Mouse (Mus musculus): ENCODE measurements around the gene Polr2h. TPM values are rescaled to one million over a fixed set of nuclear protein-coding genes. Genes with fewer than 3 reads are reported as not detected.

The Polr2h gene
- polyA plus RNA-seq, 1 experiment from 2014 or later = 127 TPM

GRCm38 (mm10) chr16:20705786-20706185, 11.7 kb upstream of the Polr2h start:
- WGBS = 67% methylated on average over 3 of the region's 3 CpGs
- Histone ChIP-seq H3K9me3 (ENCODE audit: control insufficient read depth, low read length) (no peaks in the 10 kb centered on the region), H3K4me3 (ENCODE audit: low read depth, low read length) (no peak overlapping the region), H3K36me3 (ENCODE audit: control insufficient read depth, insufficient read depth, low read length) (peaks cover 14% of the 10 kb centered on the region), H3K4me2 (peak overlapping the region; percentile 6; the same call in 1 of the 2 replicates), H3K27ac (ENCODE audit: low read depth, low read length) (peak overlapping the region; percentile 91), H3K9ac (ENCODE audit: low read depth, low read length) (peak overlapping the region; percentile 30; the same call in 1 of the 2 replicates), H3K27me3 (replicated peaks; ENCODE audit: control insufficient read depth, insufficient read depth, low read length) (no peaks in the 10 kb centered on the region), H3K4me1 (replicated peaks; ENCODE audit: control insufficient read depth, insufficient read depth, low read length) (peaks cover 63% of the 10 kb centered on the region)
- DNase-seq (ENCODE audit: low spot score) (no peak), ATAC-seq (replicated peaks; ENCODE audit: low FRiP score) (no peak)

DNA sequence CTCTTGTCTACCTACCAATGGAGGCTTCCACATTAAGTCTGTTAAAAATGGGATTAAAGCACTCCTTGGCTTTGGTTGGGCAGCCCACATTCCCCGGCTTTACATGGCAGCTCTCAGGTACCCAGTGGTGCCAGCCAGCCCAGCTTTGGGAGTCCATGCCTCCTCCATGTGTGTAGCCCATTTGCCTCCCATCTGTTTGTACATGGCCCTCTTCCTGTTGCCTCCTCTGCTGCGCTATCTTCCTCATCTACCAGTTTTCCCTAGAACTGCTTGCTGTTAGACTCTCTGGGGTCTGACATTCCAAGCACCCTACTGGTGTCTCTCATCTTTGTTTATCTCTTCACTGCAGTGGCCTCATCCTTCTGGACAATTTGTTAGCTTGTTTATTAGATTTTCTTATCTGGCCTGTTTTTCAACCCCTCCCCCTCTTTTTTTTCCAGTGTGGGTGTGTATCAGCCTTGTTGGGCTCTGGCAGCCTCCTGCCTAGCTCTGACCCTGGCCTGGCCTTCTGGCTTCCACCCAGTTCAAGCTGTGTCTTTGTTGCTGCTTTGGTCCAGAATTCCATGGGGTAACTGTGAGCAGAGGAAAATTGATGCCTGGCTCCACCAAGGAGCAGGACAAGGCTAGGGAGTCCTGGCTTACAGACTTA, 10.9 kb upstream of the Polr2h start:
- H3K27me3 ChIP-seq (replicated peaks; ENCODE audit: control insufficient read depth, insufficient read depth, low read length) = no peaks in the 10 kb centered on the region
- peak overlapping the region; percentile 91 for H3K27ac ChIP-seq (ENCODE audit: low read depth, low read length)
- no peak overlapping the region for H3K4me3 ChIP-seq (ENCODE audit: low read depth, low read length)
- peak overlapping the region; percentile 39; the same call in 1 of the 2 replicates for H3K9ac ChIP-seq (ENCODE audit: low read depth, low read length)
- H3K36me3 ChIP-seq (ENCODE audit: control insufficient read depth, insufficient read depth, low read length) = peaks cover 14% of the 10 kb centered on the region
- no peaks in the 10 kb centered on the region for H3K9me3 ChIP-seq (ENCODE audit: control insufficient read depth, low read length)
- 67% methylated on average over 2 of the region's 2 CpGs for WGBS
- no peak for DNase-seq (ENCODE audit: low spot score)
- ATAC-seq (replicated peaks; ENCODE audit: low FRiP score) = peak; percentile 30; the same call in 1 of the 2 replicates
- peak overlapping the region; percentile 30; the same call in 1 of the 2 replicates for H3K4me2 ChIP-seq
- H3K4me1 ChIP-seq (replicated peaks; ENCODE audit: control insufficient read depth, insufficient read depth, low read length) = peaks cover 62% of the 10 kb centered on the region

DNA sequence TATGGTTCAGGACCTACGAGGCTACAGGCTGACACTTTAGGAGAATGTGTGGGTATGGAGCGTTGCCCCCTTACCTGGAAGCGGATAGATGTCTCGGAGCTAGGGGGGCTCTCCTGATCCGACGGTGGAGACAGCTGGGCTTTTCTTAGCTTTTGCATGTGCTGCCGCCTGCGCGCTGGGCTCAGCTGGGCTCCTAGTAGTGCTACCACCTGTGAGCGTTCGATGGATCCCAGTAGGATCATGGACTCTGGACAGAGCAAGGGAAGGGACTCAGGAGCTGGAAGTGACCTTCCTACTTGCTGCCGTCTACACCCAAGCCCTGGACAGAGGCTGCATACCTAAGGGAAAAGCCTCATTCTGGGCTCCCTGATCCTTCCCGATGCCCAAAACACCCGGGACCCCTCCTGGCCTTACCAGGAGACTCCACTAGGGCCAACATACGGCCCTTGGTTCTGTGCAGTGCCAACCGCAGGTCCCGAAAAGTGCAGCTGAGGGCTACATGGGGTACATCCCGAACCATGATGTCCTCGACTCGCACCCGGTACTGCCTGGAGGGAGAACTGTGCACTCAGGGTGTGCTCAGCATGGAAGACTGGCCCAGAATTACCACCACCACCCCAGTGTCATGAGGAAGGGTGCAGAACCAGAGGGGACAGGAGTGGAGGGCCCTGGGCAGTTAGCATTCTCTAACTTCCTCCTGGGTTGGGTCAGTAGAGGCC, 9.1 kb upstream of the Polr2h start:
- Histone ChIP-seq H3K27ac (ENCODE audit: low read depth, low read length) (no peak overlapping the region), H3K9ac (ENCODE audit: low read depth, low read length) (no peak overlapping the region), H3K4me3 (ENCODE audit: low read depth, low read length) (no peak overlapping the region), H3K4me1 (replicated peaks; ENCODE audit: control insufficient read depth, insufficient read depth, low read length) (peaks cover 56% of the 10 kb centered on the region), H3K9me3 (ENCODE audit: control insufficient read depth, low read length) (no peaks in the 10 kb centered on the region), H3K27me3 (replicated peaks; ENCODE audit: control insufficient read depth, insufficient read depth, low read length) (no peaks in the 10 kb centered on the region), H3K36me3 (ENCODE audit: control insufficient read depth, insufficient read depth, low read length) (peaks cover 17% of the 10 kb centered on the region), H3K4me2 (no peak overlapping the region)
- DNase-seq (ENCODE audit: low spot score) (no peak), ATAC-seq (replicated peaks; ENCODE audit: low FRiP score) (no peak)
- WGBS = 92% methylated on average over 21 of the region's 21 CpGs

GRCm38 (mm10) chr16:20708939-20709734, 8.3 kb upstream of the Polr2h start:
- Histone ChIP-seq H3K4me2 (no peak overlapping the region), H3K9ac (ENCODE audit: low read depth, low read length) (no peak overlapping the region), H3K4me1 (replicated peaks; ENCODE audit: control insufficient read depth, insufficient read depth, low read length) (peaks cover 57% of the 10 kb centered on the region), H3K36me3 (ENCODE audit: control insufficient read depth, insufficient read depth, low read length) (peaks cover 17% of the 10 kb centered on the region), H3K9me3 (ENCODE audit: control insufficient read depth, low read length) (no peaks in the 10 kb centered on the region), H3K27ac (ENCODE audit: low read depth, low read length) (no peak overlapping the region), H3K27me3 (replicated peaks; ENCODE audit: control insufficient read depth, insufficient read depth, low read length) (no peaks in the 10 kb centered on the region), H3K4me3 (ENCODE audit: low read depth, low read length) (no peak overlapping the region)
- peak; percentile 63 for DNase-seq (ENCODE audit: low spot score)
- ATAC-seq (replicated peaks; ENCODE audit: low FRiP score) = no peak
- 71% methylated on average over 19 of the region's 19 CpGs for WGBS

DNA sequence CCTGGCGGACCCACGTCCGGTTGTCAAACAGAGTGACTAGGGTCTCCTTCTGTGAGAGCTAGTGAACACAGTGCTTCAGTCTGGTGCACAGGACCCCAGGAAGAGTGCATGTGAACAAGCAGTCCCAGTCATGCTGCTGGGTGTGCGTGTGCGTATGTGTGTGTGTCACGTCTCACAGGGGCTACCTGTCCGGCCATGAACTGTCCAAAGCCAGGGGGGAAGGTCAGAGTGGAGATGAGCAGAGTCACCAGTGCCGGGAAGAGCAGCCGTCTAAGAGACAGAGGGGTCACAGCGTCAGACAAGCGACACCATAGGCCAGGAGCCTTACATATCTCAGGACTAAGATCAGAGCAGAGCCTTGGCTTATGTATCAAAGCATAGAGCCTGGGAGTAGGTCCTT, 7.1 kb upstream of the Polr2h start:
- no peaks in the 10 kb centered on the region for H3K9me3 ChIP-seq (ENCODE audit: control insufficient read depth, low read length)
- no peak overlapping the region for H3K9ac ChIP-seq (ENCODE audit: low read depth, low read length)
- peaks cover 56% of the 10 kb centered on the region for H3K4me1 ChIP-seq (replicated peaks; ENCODE audit: control insufficient read depth, insufficient read depth, low read length)
- no peak for ATAC-seq (replicated peaks; ENCODE audit: low FRiP score)
- 88% methylated on average over 11 of the region's 11 CpGs for WGBS
- no peak for DNase-seq (ENCODE audit: low spot score)
- no peak overlapping the region for H3K27ac ChIP-seq (ENCODE audit: low read depth, low read length)
- no peak overlapping the region for H3K4me3 ChIP-seq (ENCODE audit: low read depth, low read length)
- no peak overlapping the region for H3K4me2 ChIP-seq
- H3K27me3 ChIP-seq (replicated peaks; ENCODE audit: control insufficient read depth, insufficient read depth, low read length) = no peaks in the 10 kb centered on the region
- H3K36me3 ChIP-seq (ENCODE audit: control insufficient read depth, insufficient read depth, low read length) = peaks cover 15% of the 10 kb centered on the region

GRCm38 (mm10) chr16:20710810-20711209, 6.7 kb upstream of the Polr2h start:
- DNase-seq (ENCODE audit: low spot score) (no peak), ATAC-seq (replicated peaks; ENCODE audit: low FRiP score) (no peak)
- H3K9ac ChIP-seq (ENCODE audit: low read depth, low read length) = no peak overlapping the region
- no peaks in the 10 kb centered on the region for H3K27me3 ChIP-seq (replicated peaks; ENCODE audit: control insufficient read depth, insufficient read depth, low read length)
- peaks cover 54% of the 10 kb centered on the region for H3K4me1 ChIP-seq (replicated peaks; ENCODE audit: control insufficient read depth, insufficient read depth, low read length)
- H3K27ac ChIP-seq (ENCODE audit: low read depth, low read length) = no peak overlapping the region
- H3K36me3 ChIP-seq (ENCODE audit: control insufficient read depth, insufficient read depth, low read length) = peaks cover 15% of the 10 kb centered on the region
- no peak overlapping the region for H3K4me2 ChIP-seq
- H3K4me3 ChIP-seq (ENCODE audit: low read depth, low read length) = no peak overlapping the region
- 64% methylated on average over 4 of the region's 4 CpGs for WGBS
- H3K9me3 ChIP-seq (ENCODE audit: control insufficient read depth, low read length) = no peaks in the 10 kb centered on the region

GRCm38 (mm10) chr16:20712190-20712589, 5.3 kb upstream of the Polr2h start:
- Histone ChIP-seq H3K36me3 (ENCODE audit: control insufficient read depth, insufficient read depth, low read length) (peaks cover 13% of the 10 kb centered on the region; the same call in 1 of the 2 replicates), H3K27ac (ENCODE audit: low read depth, low read length) (no peak overlapping the region), H3K27me3 (replicated peaks; ENCODE audit: control insufficient read depth, insufficient read depth, low read length) (no peaks in the 10 kb centered on the region), H3K9me3 (ENCODE audit: control insufficient read depth, low read length) (no peaks in the 10 kb centered on the region), H3K4me3 (ENCODE audit: low read depth, low read length) (0 out of 2 replicates have a peak overlapping the region, but pooled peaks have one; percentile 22), H3K4me2 (peak overlapping the region; percentile 94), H3K4me1 (replicated peaks; ENCODE audit: control insufficient read depth, insufficient read depth, low read length) (peaks cover 42% of the 10 kb centered on the region), H3K9ac (ENCODE audit: low read depth, low read length) (no peak overlapping the region; the same call in 1 of the 2 replicates)
- WGBS = 76% methylated on average over 9 of the region's 9 CpGs
- ATAC-seq (replicated peaks; ENCODE audit: low FRiP score) = no peak
- no peak for DNase-seq (ENCODE audit: low spot score)

GRCm38 (mm10) chr16:20712889-20713288, 4.6 kb upstream of the Polr2h start:
- Histone ChIP-seq H3K4me3 (ENCODE audit: low read depth, low read length) (peak overlapping the region; percentile 22), H3K27me3 (replicated peaks; ENCODE audit: control insufficient read depth, insufficient read depth, low read length) (no peaks in the 10 kb centered on the region), H3K27ac (ENCODE audit: low read depth, low read length) (peak overlapping the region; percentile 68), H3K9me3 (ENCODE audit: control insufficient read depth, low read length) (no peaks in the 10 kb centered on the region), H3K36me3 (ENCODE audit: control insufficient read depth, insufficient read depth, low read length) (peaks cover 12% of the 10 kb centered on the region; the same call in 1 of the 2 replicates), H3K9ac (ENCODE audit: low read depth, low read length) (peak overlapping the region; percentile 22; the same call in 1 of the 2 replicates), H3K4me2 (peak overlapping the region; percentile 94), H3K4me1 (replicated peaks; ENCODE audit: control insufficient read depth, insufficient read depth, low read length) (peaks cover 36% of the 10 kb centered on the region)
- DNase-seq (ENCODE audit: low spot score) (no peak), ATAC-seq (replicated peaks; ENCODE audit: low FRiP score) (peak; percentile 39)
- WGBS = 60% methylated on average over 7 of the region's 7 CpGs

Measured in liver, embryonic 11.5 days (tissue).